Mouse (Mus musculus): ENCODE data around the gene Fam71f1.
A peak's percentile ranks its signal among the peaks of the same experiment; 100 is the strongest.
"Not testable (repeated sequence)": the region's sequence is repeated elsewhere in the genome, so short reads cannot be mapped to it uniquely, and the experiment has no call there.

The Fam71f1 gene

DNA sequence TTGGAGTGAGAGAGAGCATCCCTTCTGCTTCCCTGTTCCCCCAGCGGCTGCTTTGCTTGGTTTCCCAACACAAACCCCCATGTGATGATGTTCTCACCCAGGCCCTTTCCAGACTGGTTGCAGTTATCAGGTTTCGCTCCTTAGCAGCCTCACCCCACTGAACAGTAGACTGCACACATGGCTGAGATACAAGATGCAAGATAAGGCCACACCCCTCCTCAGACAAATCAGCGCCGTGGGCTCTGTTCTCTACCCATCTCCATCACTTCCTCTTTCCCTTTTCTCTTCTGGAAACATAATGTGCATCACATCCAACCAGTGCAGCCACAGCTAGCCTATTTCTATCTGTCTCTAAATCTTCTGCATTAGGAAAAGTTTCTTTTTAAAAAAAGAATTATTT, 10.6 kb downstream of the Fam71f1 start:
- DNase-seq (ENCODE audit: low read depth): no peak

DNA sequence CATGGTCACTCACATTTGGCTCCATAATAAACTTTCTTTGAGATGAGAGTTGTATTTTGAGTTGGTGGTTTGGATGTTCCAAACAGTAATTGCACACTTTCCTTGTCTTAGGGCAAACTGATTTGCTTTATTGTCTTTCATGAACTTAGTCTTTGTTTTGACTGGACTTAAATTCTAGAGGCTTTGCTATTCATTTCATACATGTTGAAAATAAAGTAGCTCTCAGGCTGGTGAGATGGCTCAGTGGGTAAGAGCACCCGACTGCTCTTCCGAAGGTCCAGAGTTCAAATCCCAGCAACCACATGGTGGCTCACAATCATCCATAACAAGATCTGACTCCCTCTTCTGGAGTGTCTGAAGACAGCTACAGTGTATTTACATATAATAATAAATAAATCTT, 27.6 kb downstream of the Fam71f1 start:
- not testable (repeated sequence) for DNase-seq (ENCODE audit: low read depth)

DNA sequence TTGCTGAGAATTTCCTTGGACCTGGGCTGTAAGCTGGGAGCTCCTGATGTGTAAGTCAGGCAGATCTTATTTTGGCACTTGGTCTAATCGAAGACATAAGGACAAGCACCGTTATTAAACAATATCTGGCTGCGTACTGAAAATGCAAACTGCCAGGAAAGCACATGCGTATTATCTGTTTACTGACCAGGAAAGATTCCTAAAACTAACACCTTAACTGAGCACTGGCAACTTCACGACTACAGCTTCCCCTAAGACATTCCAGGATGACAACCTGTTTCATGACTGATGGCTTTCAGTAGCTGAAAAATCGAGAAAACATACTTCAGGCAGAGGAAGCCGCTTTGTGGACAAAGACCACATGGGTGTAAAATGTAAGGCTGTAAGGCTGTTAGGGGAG, 28.2 kb downstream of the Fam71f1 start:
- DNase-seq (ENCODE audit: low read depth): no peak

DNA sequence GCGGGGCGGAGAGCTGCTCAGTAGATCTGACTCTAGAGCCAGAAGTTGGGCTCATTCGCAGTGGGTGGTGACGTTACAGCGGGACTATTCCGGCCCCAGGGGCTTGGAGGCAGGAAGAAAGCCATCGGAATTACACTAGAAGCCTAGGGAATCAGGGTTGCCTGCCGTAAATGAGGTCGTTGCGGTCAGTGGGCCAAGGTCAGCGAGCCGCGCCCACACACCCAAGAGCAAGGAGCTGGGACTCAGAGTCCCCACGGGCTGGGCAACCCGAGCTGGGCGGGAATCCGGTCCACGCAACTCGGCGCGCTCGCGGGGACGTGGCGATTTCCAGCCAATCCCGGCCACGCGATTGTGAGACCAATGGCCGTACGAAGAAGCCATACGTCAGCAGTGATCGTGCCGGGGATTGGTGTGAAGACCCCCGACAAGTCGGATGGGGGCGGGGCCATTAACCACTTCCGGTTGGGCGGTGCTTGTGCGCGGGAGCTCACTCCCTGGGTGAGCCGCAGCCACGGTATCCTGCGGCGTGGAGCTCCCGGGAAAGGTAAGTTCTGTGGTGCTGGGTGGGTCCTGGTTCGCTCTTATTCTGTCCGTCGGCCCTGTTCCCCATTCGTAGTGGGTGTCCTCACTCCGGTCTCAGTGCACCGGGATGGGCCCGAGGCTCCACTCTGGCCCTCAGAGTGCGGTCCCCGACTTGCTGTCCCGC, 28.9 kb downstream of the Fam71f1 start, which contains the start of gene Calu:
Gene Calu, plus strand, starts transcription at position 405 of the 706 bp plus-strand sequence.
- DNase-seq (ENCODE audit: low read depth): peak; percentile 98

DNA sequence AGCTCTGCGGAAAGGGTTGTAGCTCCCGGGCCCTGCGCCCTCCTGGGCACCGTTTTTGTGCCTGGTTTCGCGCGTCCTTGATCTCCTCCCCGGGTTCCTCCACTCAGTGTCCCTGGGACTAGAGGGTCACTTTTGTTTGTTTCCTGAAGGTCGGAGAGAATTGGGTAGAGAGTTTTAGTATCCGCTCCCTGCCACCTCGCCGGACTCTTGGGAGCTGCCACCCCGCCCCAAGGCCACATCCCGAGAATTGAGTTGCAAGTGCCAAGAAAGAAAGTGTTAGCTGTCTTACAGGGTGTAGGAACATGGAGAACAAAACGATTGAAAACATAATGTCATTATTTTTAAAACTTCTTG, 29.4 kb downstream of the Fam71f1 start:
- no peak for DNase-seq (ENCODE audit: low read depth)

- peak; percentile 67 for DNase-seq (ENCODE audit: low read depth)
Observed at GRCm38 (mm10) chr6:29351613-29352012, 32.7 kb downstream of the Fam71f1 start.

- no peak for DNase-seq (ENCODE audit: low read depth)
Observed at GRCm38 (mm10) chr6:29352816-29353215, 33.9 kb downstream of the Fam71f1 start.

GRCm38 (mm10) chr6:29359386-29359785, 40.4 kb downstream of the Fam71f1 start:
- DNase-seq (ENCODE audit: low read depth): no peak

- no peak for DNase-seq (ENCODE audit: low read depth)
Observed at GRCm38 (mm10) chr6:29360211-29360610, 41.3 kb downstream of the Fam71f1 start.

- no peak for DNase-seq (ENCODE audit: low read depth)
Observed at GRCm38 (mm10) chr6:29362246-29363128, 43.5 kb downstream of the Fam71f1 start.

DNA sequence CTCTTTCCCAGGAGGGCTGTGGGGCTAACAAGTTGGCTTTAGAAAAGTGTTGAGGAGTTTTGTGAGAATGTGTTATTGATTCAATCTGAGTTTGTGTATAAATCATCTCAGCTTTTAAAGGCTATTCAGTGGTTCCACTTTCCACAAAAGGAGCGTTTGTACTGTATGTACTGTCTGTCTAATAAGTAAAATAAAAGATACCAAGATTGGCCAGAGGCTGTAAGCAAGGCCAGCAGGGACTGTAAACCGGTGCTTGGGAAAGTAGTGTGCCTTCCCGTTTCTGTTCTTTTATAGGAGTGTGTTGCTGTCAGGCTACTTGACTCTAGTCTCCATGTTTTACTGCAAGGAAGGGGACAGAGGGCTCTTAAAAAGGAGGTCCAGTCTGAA, 44.2 kb downstream of the Fam71f1 start:
- no peak for DNase-seq (ENCODE audit: low read depth)

- no peak for DNase-seq (ENCODE audit: low read depth)
Observed at GRCm38 (mm10) chr6:29365277-29365676, 46.3 kb downstream of the Fam71f1 start.

DNA sequence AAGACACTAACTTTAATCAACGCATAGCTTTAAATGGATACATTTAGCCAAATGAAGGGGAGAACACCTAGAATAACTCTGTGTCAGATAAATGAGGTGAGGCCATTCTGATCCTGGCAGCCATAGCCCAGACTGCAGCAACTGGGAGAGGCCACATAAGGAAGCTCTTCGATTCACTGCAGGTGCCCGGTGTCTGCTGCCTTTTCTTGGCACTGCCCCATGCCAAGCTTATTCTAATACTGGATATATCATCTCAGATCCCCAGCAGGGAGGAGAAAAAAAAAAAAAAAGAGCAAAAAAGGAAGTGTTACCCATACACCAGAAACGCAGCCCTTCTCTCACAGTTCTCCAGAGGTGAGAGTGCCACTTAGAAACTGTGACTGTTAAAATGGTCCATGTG, 58.4 kb downstream of the Fam71f1 start:
- no peak for DNase-seq (ENCODE audit: low read depth)

DNA sequence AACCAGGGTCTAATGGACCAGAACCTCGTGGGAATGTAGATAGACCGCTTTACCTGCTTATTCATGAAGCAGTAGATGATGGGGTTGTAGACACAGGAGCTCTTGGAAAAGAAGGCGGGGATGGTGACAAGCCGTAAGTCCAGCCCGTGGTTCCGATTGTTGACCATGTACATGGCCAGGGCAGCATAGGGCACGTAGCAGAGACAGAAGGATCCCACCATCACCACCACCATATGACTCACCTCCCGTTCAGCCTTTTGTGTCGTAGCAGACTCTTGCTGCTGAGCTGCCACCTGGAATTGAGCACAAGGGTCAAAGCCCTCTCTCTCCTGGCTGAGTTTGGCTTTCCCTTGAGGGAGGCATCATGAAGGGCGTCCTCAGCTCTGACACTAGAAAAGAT, 59.7 kb downstream of the Fam71f1 start:
- DNase-seq (ENCODE audit: low read depth): no peak

- no peak for DNase-seq (ENCODE audit: low read depth)
Observed at GRCm38 (mm10) chr6:29379954-29380353, 61.0 kb downstream of the Fam71f1 start.

GRCm38 (mm10) chr6:29382442-29382841, 63.5 kb downstream of the Fam71f1 start:
- DNase-seq (ENCODE audit: low read depth): no peak

Measured in naive thymus-derived CD4-positive, alpha-beta T cell, adult 2 months (primary cell).